Mouse (Mus musculus) telencephalon, adult 2 months (tissue): ENCODE data around the gene Gm20388.
A peak's percentile ranks its signal among the peaks of the same experiment; 100 is the strongest.

Source experiments
- DNase-seq: peaks from one replicate; pipeline ENCODE4 v3.0.0-alpha.2; 2011; ENCODE audit warnings: low read depth, low spot score

Gene Gm20388

GRCm38 (mm10) chr8:122349357-122350297 lies 2439.0 kb downstream of the Gm20388 start:
- DNase-seq, result no peak

- no peak for DNase-seq
These were observed 2439.9 kb downstream of the Gm20388 start for GRCm38 (mm10) chr8:122350309-122351089.

GRCm38 (mm10) chr8:122354157-122354556 lies 2443.5 kb downstream of the Gm20388 start:
- no peak for DNase-seq

GRCm38 (mm10) chr8:122355642-122356606 lies 2445.3 kb downstream of the Gm20388 start:
- peak; percentile 86 for DNase-seq

- no peak for DNase-seq
These were observed 2446.6 kb downstream of the Gm20388 start for GRCm38 (mm10) chr8:122357202-122357601.

GRCm38 (mm10) chr8:122357641-122358040 lies 2447.0 kb downstream of the Gm20388 start:
- no peak for DNase-seq

GRCm38 (mm10) chr8:122359111-122359775 lies 2448.6 kb downstream of the Gm20388 start:
- DNase-seq, result peak; percentile 18

GRCm38 (mm10) chr8:122360696-122361416 lies 2450.2 kb downstream of the Gm20388 start, which contains the start of gene Trhr2:
TSS of gene Trhr2 (minus strand) at chr8:122360746.
- DNase-seq, result no peak

GRCm38 (mm10) chr8:122362271-122362670 lies 2451.6 kb downstream of the Gm20388 start:
- DNase-seq, result no peak

- no peak for DNase-seq
These were observed 2452.3 kb downstream of the Gm20388 start for GRCm38 (mm10) chr8:122362967-122363366.

- DNase-seq, result no peak
These were observed 2457.9 kb downstream of the Gm20388 start for GRCm38 (mm10) chr8:122368494-122368893.

GRCm38 (mm10) chr8:122369665-122370064 lies 2459.0 kb downstream of the Gm20388 start:
- no peak for DNase-seq

- no peak for DNase-seq
These were observed 2461.1 kb downstream of the Gm20388 start for GRCm38 (mm10) chr8:122371706-122372105.

- DNase-seq, result no peak
These were observed 2464.7 kb downstream of the Gm20388 start for GRCm38 (mm10) chr8:122375320-122375719.

- DNase-seq, result no peak
These were observed 2465.2 kb downstream of the Gm20388 start for GRCm38 (mm10) chr8:122375751-122376364.

GRCm38 (mm10) chr8:122376365-122377231 lies 2466.0 kb downstream of the Gm20388 start, which contains the start of gene Zc3h18:
TSS of gene Zc3h18 (plus strand) at chr8:122376609.
- peak; percentile 97 for DNase-seq

- DNase-seq, result no peak
These were observed 2472.4 kb downstream of the Gm20388 start for GRCm38 (mm10) chr8:122383039-122383438.

GRCm38 (mm10) chr8:122389357-122389756 lies 2478.7 kb downstream of the Gm20388 start:
- no peak for DNase-seq
